Mouse (Mus musculus): ENCODE measurements at regions not wholly inside any gene's neighbourhood (a gene's known extent, or its start where the extent isn't known, plus 50 kb on each side); places are given as distances from the start of the nearest gene placed in this dataset.

DNA sequence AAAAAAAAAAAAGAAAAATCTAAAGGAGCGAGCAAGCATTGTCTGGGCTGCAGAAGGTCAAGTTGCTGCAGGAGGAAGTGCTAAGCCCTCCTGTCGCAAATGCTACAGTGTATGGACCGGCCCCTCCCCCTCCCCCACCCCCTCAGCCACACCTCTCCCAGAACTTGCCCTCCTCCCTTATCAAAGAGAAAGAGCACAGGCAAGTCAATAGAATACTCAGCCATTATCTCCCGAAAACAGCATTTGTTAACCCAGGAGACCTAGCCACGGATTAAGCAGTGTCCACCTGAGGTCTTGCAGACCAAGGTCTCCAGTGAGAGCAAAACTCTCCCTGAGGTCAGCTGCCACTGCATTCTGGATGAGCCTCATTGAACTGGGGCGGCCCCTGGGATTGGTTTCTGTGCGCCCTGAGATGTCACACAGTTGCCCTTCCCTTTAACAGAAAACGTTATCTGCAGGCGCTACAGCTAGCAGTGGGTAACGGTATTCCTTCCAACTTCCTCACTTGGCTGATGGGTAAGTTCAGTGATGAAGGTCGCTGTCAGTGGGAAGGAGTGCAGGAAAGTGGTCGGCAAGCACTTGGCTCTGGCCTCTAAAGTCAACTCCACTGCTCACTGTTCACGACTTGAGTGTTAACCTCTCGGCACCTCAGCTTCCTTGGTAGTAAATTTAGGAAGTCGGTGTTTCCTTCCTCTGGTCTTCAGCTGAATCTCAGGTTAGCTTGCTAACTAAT lies 68.0 kb upstream of the Bach2 start:
- CTCF ChIA-PET: interaction anchor here in 1 of 4 experiments (0.5 kb wide), 1 partner anchor 115 kb away, joined by 3 read pairs; no protein-coding TSS in a partner anchor
- POLR2A ChIA-PET: interaction anchor here in 1 of 4 experiments (0.6 to 1.3 kb wide), 3 partner anchors 10 to 1139 kb away, joined by 3 to 4 read pairs (median 3); partner anchors contain the start of gene Rngtt

DNA sequence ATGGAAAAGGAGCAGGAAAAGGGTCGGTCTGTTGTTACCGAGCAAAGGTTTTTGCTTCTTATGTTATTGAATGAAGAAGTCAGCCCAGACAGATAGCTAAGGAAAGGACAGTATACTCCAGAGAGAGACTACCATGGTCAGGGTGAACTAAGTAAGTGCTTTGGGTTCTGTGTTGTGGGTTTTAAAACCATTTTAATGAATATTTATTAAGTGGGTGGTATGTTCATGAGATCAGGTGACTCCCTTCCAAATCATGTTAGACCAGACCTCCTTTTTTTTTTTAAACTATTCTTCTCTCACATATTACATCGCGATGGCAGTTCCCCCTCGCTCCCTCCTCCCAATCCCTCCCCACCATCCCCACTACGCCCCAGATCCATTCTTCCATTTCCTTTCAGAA lies 67.3 kb upstream of the Bach2 start:
- ChIA-PET POLR2A (interaction anchor here in 1 of 4 experiments (0.8 to 1.3 kb wide), 3 partner anchors 10 to 47 kb away, joined by 3 read pairs; no protein-coding TSS in a partner anchor), CTCF (no interaction called here)

DNA sequence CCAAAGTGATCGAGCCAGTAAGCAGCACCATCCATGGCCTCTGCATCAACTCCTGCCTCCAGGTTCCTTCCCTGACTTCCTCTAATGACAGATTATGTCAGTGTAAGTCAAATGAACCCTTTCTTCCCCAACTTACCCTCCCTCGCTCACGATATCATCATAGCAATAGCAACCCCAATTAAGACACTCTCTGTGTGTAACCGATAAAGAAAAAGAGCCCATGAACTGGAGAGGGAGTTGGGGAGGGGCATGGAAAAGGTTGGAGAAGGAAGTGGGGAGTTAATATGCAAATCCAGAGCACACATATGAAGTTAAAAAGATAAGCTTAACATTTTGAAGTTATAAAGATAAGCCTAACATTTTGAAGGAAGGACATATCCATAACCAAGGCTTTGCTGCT lies 65.6 kb upstream of the Bach2 start:
- CTCF ChIA-PET: no interaction called here
- POLR2A ChIA-PET: interaction anchor here in 1 of 4 experiments (1.0 kb wide), 1 partner anchor 11 kb away, joined by 3 read pairs; no protein-coding TSS in a partner anchor

DNA sequence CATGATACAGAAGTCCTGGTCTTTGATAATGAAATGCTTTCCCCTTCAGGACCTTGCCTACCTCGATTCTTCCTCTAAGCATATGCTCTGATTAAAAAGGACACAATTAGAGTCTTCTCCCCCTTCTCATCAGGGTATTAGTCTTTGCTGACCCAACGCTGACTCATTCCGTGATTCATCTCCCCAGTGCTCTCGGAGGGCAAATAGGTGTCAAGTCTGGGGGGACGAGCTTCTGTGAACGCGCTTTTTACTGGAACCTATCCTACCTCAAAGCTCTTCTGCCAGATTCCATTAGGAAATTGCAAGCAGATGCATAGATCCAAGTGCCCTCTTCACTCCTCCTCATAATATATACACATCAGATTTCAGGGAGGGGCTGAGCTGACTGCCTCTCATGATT lies 63.8 kb upstream of the Bach2 start:
- POLR2A ChIA-PET: interaction anchor here in 3 of 4 experiments (0.6 to 2.8 kb wide), 11 partner anchors 8 to 238 kb away, joined by 3 to 9 read pairs (median 3); no protein-coding TSS in a partner anchor
- CTCF ChIA-PET: interaction anchor here in 1 of 4 experiments (2.0 kb wide), 1 partner anchor 21 kb away, joined by 5 read pairs; no protein-coding TSS in a partner anchor

DNA sequence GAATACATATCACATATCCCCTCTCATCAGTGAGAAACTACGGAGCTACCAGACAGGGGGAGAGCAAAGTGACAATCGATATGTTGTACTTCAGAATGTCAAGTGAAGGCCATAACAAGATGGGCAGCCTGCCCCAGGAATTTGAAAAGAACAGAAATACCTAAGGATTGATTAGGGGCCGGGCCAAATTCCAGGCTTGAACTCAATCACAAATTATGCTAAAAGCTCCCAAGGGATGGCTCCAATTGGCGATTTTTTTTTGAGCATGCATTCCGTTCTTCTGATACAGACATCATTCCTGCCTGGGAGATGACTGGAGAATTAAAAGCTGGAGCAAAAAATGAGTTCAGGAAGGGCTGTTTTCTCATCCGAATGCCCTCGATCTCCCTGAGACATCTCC lies 63.4 kb upstream of the Bach2 start:
- ChIA-PET POLR2A (interaction anchor here in 3 of 4 experiments (0.6 to 2.8 kb wide), 11 partner anchors 8 to 238 kb away, joined by 3 to 9 read pairs (median 3); no protein-coding TSS in a partner anchor), CTCF (interaction anchor here in 1 of 4 experiments (2.0 kb wide), 1 partner anchor 22 kb away, joined by 5 read pairs; no protein-coding TSS in a partner anchor)

DNA sequence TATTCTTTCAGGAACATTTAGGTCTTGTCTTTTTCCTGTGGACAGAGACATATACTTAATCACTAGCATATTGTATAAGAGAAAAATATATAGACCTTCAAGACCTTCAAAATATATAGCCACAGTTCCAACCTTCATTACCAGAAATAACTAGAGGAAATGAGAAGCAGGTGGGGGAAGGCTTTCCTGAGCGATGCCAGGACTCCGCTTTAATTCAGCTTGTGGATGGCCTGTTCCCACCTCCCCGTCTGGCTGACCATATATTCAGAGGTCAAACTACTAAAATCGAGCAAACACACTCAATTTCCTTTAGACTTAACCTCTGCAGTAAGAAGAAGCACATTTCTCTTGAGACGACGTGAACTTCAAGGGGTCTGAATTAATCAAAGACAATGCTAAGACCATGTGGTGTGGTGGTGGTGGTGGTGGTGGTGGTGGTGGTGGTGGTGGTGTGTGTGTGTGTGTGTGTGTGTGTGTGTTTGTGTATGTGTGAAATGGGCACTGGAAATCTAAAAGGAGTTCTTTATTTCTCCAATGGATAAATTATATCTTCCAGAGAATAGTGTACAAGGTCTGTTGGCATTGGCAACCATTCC lies 62.7 kb upstream of the Bach2 start:
- ChIA-PET POLR2A (interaction anchor here (0.7 to 2.8 kb wide), 13 partner anchors 9 to 1072 kb away, joined by 3 to 9 read pairs (median 3); no protein-coding TSS in a partner anchor), CTCF (interaction anchor here in 2 of 4 experiments (0.8 to 2.0 kb wide), 2 partner anchors 12 to 22 kb away, joined by 4 to 5 read pairs; no protein-coding TSS in a partner anchor)

DNA sequence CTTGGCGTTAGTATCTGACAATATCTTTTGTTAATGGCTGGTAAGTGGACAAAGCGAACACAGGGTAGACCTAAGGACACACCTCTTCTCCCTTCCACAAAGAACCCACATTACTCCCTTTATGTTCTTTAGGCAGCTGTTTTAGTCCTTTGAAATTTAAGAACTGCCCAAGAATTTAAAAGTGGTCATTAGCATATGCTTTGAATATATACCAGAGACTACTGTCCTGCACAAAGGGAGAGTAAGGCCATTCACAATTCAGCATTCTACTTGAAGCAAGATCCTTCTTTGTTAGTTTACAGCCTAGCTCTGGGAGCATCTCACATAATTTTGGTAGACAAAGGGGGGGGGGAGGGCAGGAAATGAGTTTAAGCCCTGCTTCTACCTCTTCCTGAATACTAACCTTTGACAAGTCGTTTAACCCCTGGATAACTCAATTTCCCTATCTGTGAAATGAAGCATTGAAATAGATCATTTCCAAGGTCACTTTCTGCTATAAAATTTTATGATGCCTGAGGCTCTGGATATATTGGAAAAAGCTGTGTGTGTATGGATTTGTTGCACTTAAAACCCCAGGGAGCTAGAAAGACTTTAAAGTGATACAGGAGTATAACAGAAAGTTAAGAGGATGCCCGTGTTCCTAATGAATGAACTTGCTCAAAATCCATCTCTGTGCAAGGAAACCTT lies 62.0 kb upstream of the Bach2 start:
- ChIA-PET POLR2A (interaction anchor here (0.7 to 2.8 kb wide), 13 partner anchors 10 to 1071 kb away, joined by 3 to 9 read pairs (median 3); no protein-coding TSS in a partner anchor), CTCF (interaction anchor here in 1 of 4 experiments (0.8 kb wide), 1 partner anchor 12 kb away, joined by 4 read pairs; no protein-coding TSS in a partner anchor)

DNA sequence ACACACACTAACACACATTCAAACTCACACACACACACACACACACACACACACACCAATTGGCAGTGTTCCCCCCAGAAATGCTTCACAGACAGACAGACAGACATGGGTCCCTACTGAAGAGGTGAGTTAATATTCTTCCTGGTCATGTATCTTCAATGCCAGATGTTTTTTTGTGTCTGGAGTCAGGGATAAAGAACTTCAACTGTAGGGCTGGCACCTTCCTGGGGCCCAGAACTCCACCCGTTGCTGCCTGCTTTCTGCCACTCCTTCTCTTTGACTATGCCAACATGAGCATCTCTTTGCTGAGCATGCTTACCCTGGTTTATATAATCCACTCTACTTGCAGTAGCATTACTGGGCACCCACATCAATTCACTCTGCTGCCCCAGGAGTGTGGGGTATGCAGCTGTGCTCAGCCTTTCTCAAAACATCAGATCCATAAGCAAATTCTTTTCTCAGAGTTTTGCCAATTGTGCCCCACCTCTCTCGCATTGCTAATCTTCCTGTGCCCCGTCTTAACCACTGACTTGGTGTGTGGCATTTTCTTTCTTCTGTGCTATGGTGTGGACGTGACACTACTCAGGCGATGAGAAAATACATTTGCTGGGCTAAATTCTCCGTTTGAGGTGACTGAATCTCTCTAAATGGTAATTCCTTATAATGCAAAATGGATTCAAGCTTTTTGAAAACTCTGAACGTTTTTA lies 60.5 kb upstream of the Bach2 start:
- ChIA-PET CTCF (no interaction called here), POLR2A (interaction anchor here in 1 of 4 experiments (1.3 kb wide), 1 partner anchor 12 kb away, joined by 4 read pairs; no protein-coding TSS in a partner anchor)

DNA sequence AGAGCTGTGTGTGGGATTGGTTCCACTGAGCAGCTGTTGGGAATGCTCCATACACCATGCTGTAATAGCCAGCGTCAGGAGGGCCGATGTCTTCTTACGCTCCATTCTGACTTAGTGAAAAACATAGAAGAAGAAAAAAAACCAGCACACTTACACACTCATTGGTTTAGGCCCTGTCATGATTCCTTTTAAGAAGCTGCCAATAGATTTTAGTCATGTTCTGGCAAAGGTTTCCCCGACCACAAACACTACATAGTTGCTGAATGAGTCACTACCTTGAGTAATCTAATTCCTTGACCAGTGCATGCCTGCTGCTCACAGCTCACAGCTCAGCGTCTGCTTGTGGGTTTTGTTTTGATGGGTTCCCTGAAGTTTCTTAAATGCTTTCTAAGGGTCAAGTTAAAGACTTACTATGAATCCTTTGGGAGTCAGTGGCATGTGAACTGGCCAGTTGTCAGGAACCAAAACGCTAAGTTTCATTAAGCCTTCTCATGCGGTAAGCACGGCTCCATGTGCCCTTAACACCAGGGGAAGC lies 58.8 kb upstream of the Bach2 start:
- POLR2A ChIA-PET: interaction anchor here in 2 of 4 experiments (0.8 to 1.2 kb wide), 3 partner anchors 9 to 121 kb away, joined by 3 read pairs; no protein-coding TSS in a partner anchor
- CTCF ChIA-PET: no interaction called here

DNA sequence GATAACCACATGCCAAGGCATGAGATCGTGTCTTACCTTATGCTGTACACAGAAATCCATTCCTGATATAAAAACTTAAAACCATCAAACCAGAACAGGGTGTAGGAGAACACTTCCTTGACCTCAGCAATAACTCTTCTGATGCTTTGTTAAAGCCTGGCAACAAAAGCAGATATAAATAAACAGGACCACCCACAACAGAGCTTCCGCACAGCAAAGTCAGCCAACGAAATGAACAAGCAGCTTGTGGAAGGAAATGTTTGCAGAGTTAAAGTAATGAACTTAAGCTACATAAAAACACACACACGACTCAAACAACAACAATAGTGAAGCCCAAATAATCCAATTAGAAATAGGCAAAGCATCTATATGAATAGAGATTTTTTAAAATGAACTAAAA lies 54.8 kb upstream of the Bach2 start:
- ChIA-PET CTCF (no interaction called here), POLR2A (interaction anchor here in 1 of 4 experiments (1.0 kb wide), 1 partner anchor 18 kb away, joined by 4 read pairs; no protein-coding TSS in a partner anchor)

DNA sequence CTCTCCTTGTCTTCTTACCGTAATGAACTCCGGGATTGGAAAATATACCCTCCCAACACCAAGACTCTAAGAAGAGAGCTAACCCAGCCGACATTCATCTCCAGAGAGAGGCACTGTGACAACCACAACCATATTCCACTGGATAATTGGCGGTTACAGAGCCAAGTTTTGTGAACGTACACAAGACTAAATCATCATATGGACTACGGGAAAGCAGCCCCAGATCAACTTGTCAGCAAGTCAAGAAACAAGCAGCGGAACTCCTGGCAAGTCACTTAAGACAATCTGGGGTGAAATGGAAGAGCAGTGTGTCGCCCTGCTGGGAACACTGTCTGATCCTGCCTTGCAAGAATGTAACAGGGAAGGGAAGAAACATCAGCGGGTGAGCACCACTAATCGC lies 52.6 kb upstream of the Bach2 start:
- ChIA-PET CTCF (no interaction called here), POLR2A (no interaction called here)

DNA sequence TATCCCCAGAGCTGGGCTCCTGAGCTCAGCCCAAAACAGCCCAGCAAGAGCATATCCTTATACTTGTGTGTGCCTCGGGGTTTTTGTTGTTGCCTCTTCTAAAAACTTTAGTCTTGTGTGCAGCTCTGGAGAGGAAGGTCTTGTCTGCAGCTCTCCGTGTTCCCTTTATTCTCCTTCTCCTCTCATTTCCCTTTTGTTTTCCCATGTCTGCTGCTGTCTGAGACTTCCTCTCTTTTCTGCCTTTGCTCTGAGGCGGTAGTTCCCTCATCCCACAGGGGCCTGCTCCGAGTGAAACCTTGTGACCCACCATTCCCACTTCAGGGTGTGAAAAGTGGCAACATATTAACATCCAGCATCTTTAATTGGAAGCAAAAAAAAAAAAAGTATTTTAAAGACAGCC lies 51.5 kb upstream of the Bach2 start:
- POLR2A ChIA-PET: interaction anchor here in 3 of 4 experiments (0.7 to 1.0 kb wide), 4 partner anchors 11 to 132 kb away, joined by 3 to 4 read pairs (median 3); no protein-coding TSS in a partner anchor
- CTCF ChIA-PET: interaction anchor here in 2 of 4 experiments (0.5 to 0.8 kb wide), 3 partner anchors 9 to 780 kb away, joined by 3 to 5 read pairs (median 4); no protein-coding TSS in a partner anchor

DNA sequence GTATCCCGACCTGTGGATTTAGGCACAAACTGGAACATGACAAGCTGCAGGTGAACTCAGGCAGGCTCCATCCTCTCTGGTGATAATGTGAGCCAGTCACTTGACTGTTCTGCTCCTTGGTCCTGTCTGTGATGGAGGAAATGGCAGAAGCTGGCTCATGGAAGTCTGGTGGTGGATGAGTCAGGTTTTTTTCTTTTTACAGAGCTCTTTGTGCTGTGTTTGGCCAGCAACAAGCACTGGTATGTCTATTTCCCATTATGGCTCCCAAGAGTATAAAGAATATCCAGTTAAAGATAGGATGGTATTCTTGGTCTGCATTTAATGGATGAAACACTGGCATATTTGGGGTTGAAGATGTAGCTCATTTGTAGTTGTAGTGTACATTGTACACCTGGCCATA lies 50.5 kb upstream of the Bach2 start:
- ChIA-PET POLR2A (interaction anchor here in 2 of 4 experiments (0.8 to 1.5 kb wide), 4 partner anchors 9 to 29 kb away, joined by 3 to 6 read pairs (median 3); no protein-coding TSS in a partner anchor), CTCF (interaction anchor here in 3 of 4 experiments (0.6 to 1.2 kb wide), 3 partner anchors 9 to 12 kb away, joined by 3 to 4 read pairs (median 3); no protein-coding TSS in a partner anchor)

DNA sequence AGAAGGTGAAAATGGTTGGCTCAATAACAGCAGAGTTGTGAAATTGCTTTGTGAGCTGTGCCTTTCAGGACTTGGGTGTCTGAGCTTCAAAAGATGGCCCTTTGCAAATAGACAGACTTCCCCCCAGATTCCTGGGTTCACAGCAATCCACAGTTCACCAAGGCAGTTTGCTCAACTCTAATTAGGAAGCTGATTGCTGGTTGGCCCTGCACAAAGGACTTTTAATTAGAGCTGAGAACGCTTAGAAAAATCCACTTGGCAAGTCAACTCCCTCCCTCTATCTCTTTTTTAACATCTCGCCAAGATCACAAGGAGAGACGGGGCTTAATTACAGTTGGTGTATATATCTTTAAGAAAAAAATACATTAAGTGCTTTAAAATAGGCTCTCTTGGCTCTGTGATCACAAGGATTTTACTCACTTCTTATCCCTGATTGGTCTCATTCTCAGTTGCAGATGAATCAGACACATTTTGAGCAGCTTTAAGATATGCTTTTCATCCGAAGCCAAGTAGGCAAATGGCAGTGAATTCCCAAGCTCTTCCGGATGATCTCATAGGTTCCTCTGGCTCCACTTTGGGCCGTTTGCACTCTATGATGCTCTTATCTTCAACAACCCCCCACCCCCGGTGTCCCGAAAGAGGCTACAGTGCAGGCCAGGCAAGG lies 49.7 kb upstream of the Bach2 start:
- POLR2A ChIA-PET: interaction anchor here in 3 of 4 experiments (0.7 to 1.5 kb wide), 5 partner anchors 9 to 216 kb away, joined by 3 to 6 read pairs (median 3); no protein-coding TSS in a partner anchor
- CTCF ChIA-PET: interaction anchor here in 2 of 4 experiments (0.6 to 1.2 kb wide), 2 partner anchors 8 to 12 kb away, joined by 3 to 4 read pairs; no protein-coding TSS in a partner anchor
